Mouse (Mus musculus): ENCODE measurements at regions not wholly inside any gene's neighbourhood (a gene's known extent, or its start where the extent isn't known, plus 50 kb on each side); places are given as distances from the start of the nearest gene placed in this dataset.

DNA sequence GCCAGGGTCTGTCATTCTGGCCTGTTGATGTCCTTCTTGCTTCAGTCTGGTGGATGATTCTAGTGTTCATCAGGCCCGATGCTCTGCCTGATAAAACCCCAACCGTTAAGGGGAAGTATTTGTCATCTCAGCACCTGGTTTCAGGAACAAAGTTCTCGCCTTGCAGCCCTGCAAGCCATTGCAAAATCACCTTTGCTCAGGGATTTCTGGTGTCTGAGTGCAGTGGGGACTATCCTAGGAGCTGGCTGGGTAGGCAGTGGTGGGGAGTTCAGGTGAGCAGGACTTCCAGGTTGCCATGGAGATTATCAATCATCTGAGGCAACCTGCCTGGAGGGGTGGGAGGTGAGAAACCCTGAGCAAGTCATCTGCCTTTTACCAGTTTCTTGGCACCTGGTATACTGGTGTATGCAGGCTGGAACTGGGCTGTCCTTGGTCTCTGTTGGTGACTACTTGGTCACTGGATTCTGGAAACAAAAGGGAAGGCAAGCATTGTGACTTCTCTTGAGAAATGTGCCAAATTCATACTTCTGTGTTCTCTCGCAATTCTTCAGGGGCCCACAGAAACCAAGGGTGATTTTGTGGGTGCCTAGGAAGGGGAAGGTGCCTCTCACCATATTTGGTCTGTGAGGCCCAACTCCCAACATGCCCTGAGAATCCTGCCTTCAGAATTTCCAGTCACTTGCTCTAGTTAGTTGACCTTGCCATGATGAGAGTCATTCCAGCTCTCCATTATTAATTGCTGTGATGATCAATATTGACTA is 154.7 kb upstream of the Id2 start:
- Histone ChIP-seq H3K4me3 (ENCODE audit: low read length) (no peak overlapping the region), H3K27me3 (ENCODE audit: control insufficient read depth, insufficient read depth, low read length) (no peaks in the 10 kb centered on the region), H3K9me3 (ENCODE audit: control insufficient read depth, low read length) (0 out of 2 replicates have a peak, but pooled peaks cover 4% of the 10 kb centered on the region), H3K4me2 (replicated peaks; ENCODE audit: low read depth, low read length) (no peak overlapping the region), H3K36me3 (ENCODE audit: control insufficient read depth, insufficient read depth, low read length) (no peaks in the 10 kb centered on the region), H3K9ac (ENCODE audit: low read depth, low read length) (no peak overlapping the region), H3K27ac (ENCODE audit: low read depth, low read length) (no peak overlapping the region), H3K4me1 (ENCODE audit: control insufficient read depth, insufficient read depth, low read length) (peaks cover 12% of the 10 kb centered on the region)
- WGBS = 87% methylated on average over 4 of the region's 4 CpGs
- no peak for ATAC-seq (ENCODE audit: low FRiP score, low TSS enrichment)

- Histone ChIP-seq H3K27ac (ENCODE audit: low read depth, low read length) (no peak overlapping the region), H3K9me3 (ENCODE audit: control insufficient read depth, low read length) (0 out of 2 replicates have a peak, but pooled peaks cover 4% of the 10 kb centered on the region), H3K36me3 (ENCODE audit: control insufficient read depth, insufficient read depth, low read length) (no peaks in the 10 kb centered on the region), H3K4me2 (replicated peaks; ENCODE audit: low read depth, low read length) (no peak overlapping the region), H3K9ac (ENCODE audit: low read depth, low read length) (no peak overlapping the region), H3K4me3 (ENCODE audit: low read length) (no peak overlapping the region), H3K4me1 (ENCODE audit: control insufficient read depth, insufficient read depth, low read length) (peaks cover 12% of the 10 kb centered on the region), H3K27me3 (ENCODE audit: control insufficient read depth, insufficient read depth, low read length) (no peaks in the 10 kb centered on the region)
- no peak for ATAC-seq (ENCODE audit: low FRiP score, low TSS enrichment)
- 56% methylated on average over 3 of the region's 3 CpGs for WGBS
Observed at GRCm38 (mm10) chr12:25250881-25251280, 153.9 kb upstream of the Id2 start.

DNA sequence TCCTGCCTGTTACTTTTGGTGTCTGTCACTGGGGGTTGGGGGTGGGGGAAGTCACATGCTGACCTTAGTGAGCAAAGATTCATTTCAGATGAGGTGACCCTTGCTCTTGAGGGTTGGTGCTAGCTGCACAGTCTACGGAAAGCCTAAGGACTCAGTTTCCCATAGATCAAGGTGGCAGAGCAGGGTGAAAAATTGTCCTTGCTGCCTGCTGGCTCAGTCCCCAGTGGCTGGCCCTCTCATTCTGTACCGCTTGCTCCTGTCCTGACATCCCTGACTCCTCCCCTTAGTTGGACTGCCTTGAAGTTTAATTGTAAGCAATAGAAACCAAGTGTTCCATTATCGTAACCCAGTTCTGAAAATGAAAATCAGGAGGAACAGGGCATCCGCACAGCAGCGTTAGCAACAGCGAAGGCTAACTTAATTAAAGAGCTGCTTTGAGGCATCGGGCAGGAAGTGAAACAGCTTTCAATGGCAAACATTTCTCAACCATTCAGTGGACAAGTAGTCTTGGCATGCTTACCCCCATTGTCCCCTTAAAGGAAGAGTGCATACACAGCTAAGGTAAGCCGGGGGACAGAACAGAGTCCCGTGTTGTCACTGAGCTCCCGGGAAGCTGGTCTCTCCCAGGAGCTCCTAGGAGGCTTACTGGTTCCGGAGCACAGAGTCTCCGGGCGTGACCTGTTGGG is 151.9 kb upstream of the Id2 start:
- WGBS = 72% methylated on average over 13 of the region's 13 CpGs
- Histone ChIP-seq H3K4me2 (replicated peaks; ENCODE audit: low read depth, low read length) (no peak overlapping the region), H3K4me1 (ENCODE audit: control insufficient read depth, insufficient read depth, low read length) (peaks cover 12% of the 10 kb centered on the region), H3K4me3 (ENCODE audit: low read length) (no peak overlapping the region), H3K27ac (ENCODE audit: low read depth, low read length) (no peak overlapping the region), H3K36me3 (ENCODE audit: control insufficient read depth, insufficient read depth, low read length) (no peaks in the 10 kb centered on the region), H3K27me3 (ENCODE audit: control insufficient read depth, insufficient read depth, low read length) (no peaks in the 10 kb centered on the region), H3K9ac (ENCODE audit: low read depth, low read length) (no peak overlapping the region), H3K9me3 (ENCODE audit: control insufficient read depth, low read length) (0 out of 2 replicates have a peak, but pooled peaks cover 4% of the 10 kb centered on the region)
- peak; percentile 37; the same call in 1 of the 2 replicates for ATAC-seq (ENCODE audit: low FRiP score, low TSS enrichment)

DNA sequence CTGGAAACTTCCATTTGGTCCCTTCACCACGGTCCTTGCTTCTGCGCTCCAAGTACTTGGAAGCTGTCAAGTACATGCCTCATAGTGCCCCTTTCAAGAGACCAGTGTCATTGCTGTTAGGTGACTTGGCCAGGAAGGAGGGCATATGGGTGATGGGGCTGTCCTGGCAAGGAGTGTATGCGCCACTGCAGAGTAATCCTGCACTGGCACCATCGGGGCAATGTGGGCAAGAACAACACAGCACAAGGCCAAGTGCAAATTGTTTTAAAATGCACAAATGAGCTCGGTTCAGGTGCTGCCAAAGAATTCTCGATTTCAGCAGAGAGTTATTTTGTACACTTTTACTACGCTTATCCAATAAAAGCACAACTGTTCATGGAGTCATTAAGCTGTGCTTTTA is 149.6 kb upstream of the Id2 start:
- no peaks in the 10 kb centered on the region for H3K9me3 ChIP-seq (ENCODE audit: control insufficient read depth, low read length)
- no peak overlapping the region for H3K27ac ChIP-seq (ENCODE audit: low read depth, low read length)
- no peaks in the 10 kb centered on the region for H3K36me3 ChIP-seq (ENCODE audit: control insufficient read depth, insufficient read depth, low read length)
- H3K9ac ChIP-seq (ENCODE audit: low read depth, low read length) = no peak overlapping the region
- no peak for ATAC-seq (ENCODE audit: low FRiP score, low TSS enrichment)
- 87% methylated on average over 7 of the region's 7 CpGs for WGBS
- peaks cover 12% of the 10 kb centered on the region for H3K4me1 ChIP-seq (ENCODE audit: control insufficient read depth, insufficient read depth, low read length)
- H3K4me2 ChIP-seq (replicated peaks; ENCODE audit: low read depth, low read length) = no peak overlapping the region
- no peak overlapping the region for H3K4me3 ChIP-seq (ENCODE audit: low read length)
- H3K27me3 ChIP-seq (ENCODE audit: control insufficient read depth, insufficient read depth, low read length) = no peaks in the 10 kb centered on the region

DNA sequence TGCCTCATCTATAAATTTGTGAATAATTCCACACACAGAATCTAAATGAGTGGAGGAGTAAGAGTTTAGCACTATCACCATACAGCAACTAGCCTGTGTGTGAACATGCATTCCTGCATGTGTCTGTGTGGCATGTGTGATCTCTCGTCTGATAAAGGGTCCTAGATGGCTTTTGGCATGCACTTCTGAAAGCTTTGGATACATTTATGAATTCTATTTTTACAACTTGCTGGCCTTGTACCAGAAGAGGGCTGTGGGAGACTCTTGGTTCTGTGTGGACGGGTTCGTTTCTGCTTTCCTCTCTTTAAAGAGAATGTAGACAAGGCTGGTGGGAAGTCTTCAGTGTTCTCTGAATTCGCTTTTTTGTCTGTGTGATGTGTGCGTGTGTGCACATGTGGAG is 148.7 kb upstream of the Id2 start:
- Histone ChIP-seq H3K4me1 (ENCODE audit: control insufficient read depth, insufficient read depth, low read length) (peaks cover 12% of the 10 kb centered on the region), H3K4me2 (replicated peaks; ENCODE audit: low read depth, low read length) (no peak overlapping the region), H3K27ac (ENCODE audit: low read depth, low read length) (no peak overlapping the region), H3K27me3 (ENCODE audit: control insufficient read depth, insufficient read depth, low read length) (no peaks in the 10 kb centered on the region), H3K9ac (ENCODE audit: low read depth, low read length) (no peak overlapping the region), H3K4me3 (ENCODE audit: low read length) (no peak overlapping the region), H3K9me3 (ENCODE audit: control insufficient read depth, low read length) (no peaks in the 10 kb centered on the region), H3K36me3 (ENCODE audit: control insufficient read depth, insufficient read depth, low read length) (no peaks in the 10 kb centered on the region)
- no peak for ATAC-seq (ENCODE audit: low FRiP score, low TSS enrichment)
- WGBS = 62% methylated on average over 5 of the region's 5 CpGs

GRCm38 (mm10) chr12:25245251-25245650 is 148.3 kb upstream of the Id2 start:
- WGBS = 76% methylated on average over 5 of the region's 5 CpGs
- ATAC-seq (ENCODE audit: low FRiP score, low TSS enrichment) = no peak
- H3K9me3 ChIP-seq (ENCODE audit: control insufficient read depth, low read length) = no peaks in the 10 kb centered on the region
- H3K4me3 ChIP-seq (ENCODE audit: low read length) = no peak overlapping the region
- no peak overlapping the region for H3K9ac ChIP-seq (ENCODE audit: low read depth, low read length)
- H3K27ac ChIP-seq (ENCODE audit: low read depth, low read length) = no peak overlapping the region
- H3K36me3 ChIP-seq (ENCODE audit: control insufficient read depth, insufficient read depth, low read length) = no peaks in the 10 kb centered on the region
- H3K4me1 ChIP-seq (ENCODE audit: control insufficient read depth, insufficient read depth, low read length) = peaks cover 12% of the 10 kb centered on the region
- no peak overlapping the region for H3K4me2 ChIP-seq (replicated peaks; ENCODE audit: low read depth, low read length)
- H3K27me3 ChIP-seq (ENCODE audit: control insufficient read depth, insufficient read depth, low read length) = no peaks in the 10 kb centered on the region

DNA sequence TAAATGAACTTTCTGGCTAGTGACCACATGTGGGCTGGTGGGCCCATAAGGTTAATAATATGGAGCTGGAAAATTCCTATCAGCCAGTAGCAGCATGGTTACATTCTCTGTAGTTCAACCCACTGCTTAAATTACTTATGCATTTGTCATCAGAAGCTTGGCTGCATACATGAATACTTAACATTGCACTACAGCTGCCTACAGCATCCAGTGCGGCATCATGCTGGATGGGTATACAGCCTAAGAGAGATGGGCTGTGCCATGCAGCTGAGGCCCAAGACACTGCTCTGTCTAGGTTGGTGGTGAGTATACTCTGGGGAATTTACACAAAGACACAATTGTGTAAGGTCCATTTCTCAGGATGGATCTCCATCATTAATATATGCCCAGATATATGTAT is 147.7 kb upstream of the Id2 start:
- Histone ChIP-seq H3K36me3 (ENCODE audit: control insufficient read depth, insufficient read depth, low read length) (no peaks in the 10 kb centered on the region), H3K4me1 (ENCODE audit: control insufficient read depth, insufficient read depth, low read length) (peaks cover 14% of the 10 kb centered on the region), H3K4me2 (replicated peaks; ENCODE audit: low read depth, low read length) (no peak overlapping the region), H3K27me3 (ENCODE audit: control insufficient read depth, insufficient read depth, low read length) (no peaks in the 10 kb centered on the region), H3K9me3 (ENCODE audit: control insufficient read depth, low read length) (no peaks in the 10 kb centered on the region), H3K9ac (ENCODE audit: low read depth, low read length) (no peak overlapping the region), H3K27ac (ENCODE audit: low read depth, low read length) (no peak overlapping the region), H3K4me3 (ENCODE audit: low read length) (no peak overlapping the region)
- 87% methylated on average over 1 of the region's 1 CpGs for WGBS
- ATAC-seq (ENCODE audit: low FRiP score, low TSS enrichment) = no peak

- peaks cover 9% of the 10 kb centered on the region for H3K4me1 ChIP-seq (ENCODE audit: control insufficient read depth, insufficient read depth, low read length)
Observed at GRCm38 (mm10) chr12:25243901-25244300, 147.0 kb upstream of the Id2 start.

GRCm38 (mm10) chr12:25242369-25242768 is 145.4 kb upstream of the Id2 start:
- H3K27ac ChIP-seq (ENCODE audit: low read depth, low read length) = no peak overlapping the region
- no peak overlapping the region for H3K9ac ChIP-seq (ENCODE audit: low read depth, low read length)
- no peak overlapping the region for H3K4me3 ChIP-seq (ENCODE audit: low read length)
- H3K36me3 ChIP-seq (ENCODE audit: control insufficient read depth, insufficient read depth, low read length) = no peaks in the 10 kb centered on the region
- no peaks in the 10 kb centered on the region for H3K9me3 ChIP-seq (ENCODE audit: control insufficient read depth, low read length)
- H3K4me1 ChIP-seq (ENCODE audit: control insufficient read depth, insufficient read depth, low read length) = peaks cover 2% of the 10 kb centered on the region; the same call in 1 of the 2 replicates
- no peak overlapping the region for H3K4me2 ChIP-seq (replicated peaks; ENCODE audit: low read depth, low read length)
- H3K27me3 ChIP-seq (ENCODE audit: control insufficient read depth, insufficient read depth, low read length) = no peaks in the 10 kb centered on the region
- 57% methylated on average over 3 of the region's 3 CpGs for WGBS
- ATAC-seq (ENCODE audit: low FRiP score, low TSS enrichment) = no peak

More at GRCm38 (mm10) chr12:25243901-25244300, 147.0 kb upstream of the Id2 start:
- no peak for ATAC-seq (ENCODE audit: low FRiP score, low TSS enrichment)
- H3K9ac ChIP-seq (ENCODE audit: low read depth, low read length) = no peak overlapping the region
- no peaks in the 10 kb centered on the region for H3K36me3 ChIP-seq (ENCODE audit: control insufficient read depth, insufficient read depth, low read length)
- H3K9me3 ChIP-seq (ENCODE audit: control insufficient read depth, low read length) = no peaks in the 10 kb centered on the region
- H3K4me2 ChIP-seq (replicated peaks; ENCODE audit: low read depth, low read length) = no peak overlapping the region
- no peak overlapping the region for H3K27ac ChIP-seq (ENCODE audit: low read depth, low read length)
- 68% methylated on average over 1 of the region's 1 CpGs for WGBS
- no peaks in the 10 kb centered on the region for H3K27me3 ChIP-seq (ENCODE audit: control insufficient read depth, insufficient read depth, low read length)
- no peak overlapping the region for H3K4me3 ChIP-seq (ENCODE audit: low read length)
